ENCODE assay signal across 8 mouse cellular contexts in the genomic region with DNA sequence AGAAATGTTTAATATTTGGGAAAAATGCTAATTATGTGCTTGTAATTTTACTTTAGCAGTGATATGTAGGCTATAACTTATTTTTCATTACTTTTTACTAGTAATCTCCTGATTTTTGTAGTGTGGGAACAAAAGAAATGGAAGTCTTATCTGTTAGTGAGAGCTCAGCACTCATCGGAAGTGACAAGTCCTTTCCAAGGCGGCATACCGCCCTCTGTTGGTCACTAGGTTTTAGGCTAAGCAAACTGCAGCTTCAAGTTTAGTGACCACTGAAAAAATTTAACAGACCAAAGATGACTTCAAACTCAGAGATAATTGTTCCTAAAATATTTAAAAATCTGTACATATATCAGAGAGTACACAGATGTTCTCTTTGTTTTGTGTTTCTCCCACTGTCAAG.
A peak's percentile ranks its signal among the peaks of the same experiment; 100 is the strongest.
DNase-seq lines count a peak whose midpoint lies in the region; TF ChIP-seq lines count a peak whose summit lies in the region.

No protein-coding gene starts in this region.

- no peaks in the 10 kb centered on the region for H3K4me1 ChIP-seq in thymus, adult 2 months (replicated peaks; ENCODE audit: control insufficient read depth, insufficient read depth, low read length)

- no peaks in the 10 kb centered on the region for H3K36me3 ChIP-seq in thymus, adult 2 months (ENCODE audit: control insufficient read depth, insufficient read depth, low read length)

- TF ChIP-seq CTCF in thymus, adult 2 months (IDR thresholded peaks at IDR 0.05; ENCODE audit: borderline replicate concordance, control insufficient read depth, extremely low read depth, insufficient read depth, low read length, poor library complexity) = no peak

- H3K27me3 ChIP-seq in thymus, adult 2 months (ENCODE audit: control insufficient read depth, insufficient read depth, low read length) = no peaks in the 10 kb centered on the region

- H3K4me3 ChIP-seq in thymus, adult 2 months (ENCODE audit: control insufficient read depth, insufficient read depth, low read length) = no peak overlapping the region

- intact Hi-C loops in heart, postnatal 25 days (cut with DNase I) = loop anchor here (1.0 to 5.0 kb wide), 3 partner anchors 110 to 520 kb away; no protein-coding TSS in a partner anchor

- H3K27ac ChIP-seq in thymus, adult 2 months (ENCODE audit: control insufficient read depth, insufficient read depth, low read length) = no peak overlapping the region

- no peak for TF ChIP-seq POLR2A in thymus, adult 2 months (IDR thresholded peaks at IDR 0.05; ENCODE audit: control insufficient read depth, extremely low read depth, insufficient read depth, low read length, poor library complexity)

- DNase-seq in ES-CJ7 (ENCODE audit: low read depth, low spot score) = peak; percentile 53
- DNase-seq in ZHBTc4 (ENCODE audit: low read depth, low spot score) = peak; percentile 59
- peak; percentile 54 for DNase-seq in embryo, embryonic 9.5 days (ENCODE audit: extremely low spot score)
- peak; percentile 36 for DNase-seq in heart, postnatal 25 days (ENCODE audit: low spot score)
- peak; percentile 74 to 81 for DNase-seq in layer of hippocampus, postnatal 10 days (ENCODE audit: low spot score in 2 of 2)
- peak; percentile 75 for DNase-seq in mesoderm, embryonic 11.5 days (ENCODE audit: low read depth, low spot score)
- peak; percentile 53 for DNase-seq in telencephalon, adult 2 months (ENCODE audit: low read depth, low spot score)
- DNase-seq in thymus, adult 2 months = no peak

- WGBS in thymus, adult 2 months = 19% methylated on average over 3 of the region's 3 CpGs
